Mouse (Mus musculus) c-Kit-positive CD71-positive TER-119-negative erythroid progenitor cells, embryonic 14.5 days (primary cell): ENCODE data around the gene Efna2.

Source experiments
- DNase-seq: peaks from one replicate; pipeline ENCODE4 v3.0.0-alpha.2; 2013; ENCODE audit warnings: low read depth

Gene Efna2

DNA sequence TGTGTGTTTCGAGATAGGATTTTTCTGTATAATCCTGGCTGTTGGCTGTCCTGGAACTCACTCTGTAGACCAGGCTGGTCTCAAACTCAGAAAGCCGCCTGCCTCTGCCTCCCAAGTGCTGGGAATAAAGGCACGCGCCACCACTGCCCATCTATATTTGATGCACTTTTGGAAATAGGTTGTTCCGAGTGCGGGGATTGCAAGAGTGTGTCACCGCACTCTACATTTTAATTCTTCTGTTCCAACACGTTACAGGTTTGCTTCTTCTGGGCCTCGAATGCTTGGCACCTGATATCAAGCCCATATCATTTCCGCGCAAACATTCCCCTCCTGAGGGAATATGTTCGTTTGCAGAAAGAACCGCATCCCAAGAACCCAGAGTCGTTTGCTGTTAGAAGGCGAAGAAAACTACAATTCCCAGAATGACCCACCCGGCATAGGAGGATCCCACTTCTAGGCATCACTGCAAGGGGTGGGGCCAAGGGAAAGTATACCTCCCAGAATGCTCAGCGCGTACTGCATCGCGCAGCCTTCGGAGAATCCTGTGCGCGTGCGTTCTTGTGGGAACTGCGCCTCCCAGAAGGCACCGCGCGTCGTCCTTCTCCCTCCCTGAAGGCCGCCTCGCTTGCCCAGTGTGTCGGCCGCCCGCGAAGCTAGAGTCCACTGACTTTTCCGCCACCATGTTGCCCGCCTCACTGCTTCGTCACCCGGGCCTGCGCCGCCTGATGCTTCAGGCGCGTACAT, 37.3 kb upstream of the Efna2 start:
- DNase-seq, result peak; percentile 99

GRCm38 (mm10) chr10:80142530-80142925, 36.8 kb upstream of the Efna2 start:
- no peak for DNase-seq

DNA sequence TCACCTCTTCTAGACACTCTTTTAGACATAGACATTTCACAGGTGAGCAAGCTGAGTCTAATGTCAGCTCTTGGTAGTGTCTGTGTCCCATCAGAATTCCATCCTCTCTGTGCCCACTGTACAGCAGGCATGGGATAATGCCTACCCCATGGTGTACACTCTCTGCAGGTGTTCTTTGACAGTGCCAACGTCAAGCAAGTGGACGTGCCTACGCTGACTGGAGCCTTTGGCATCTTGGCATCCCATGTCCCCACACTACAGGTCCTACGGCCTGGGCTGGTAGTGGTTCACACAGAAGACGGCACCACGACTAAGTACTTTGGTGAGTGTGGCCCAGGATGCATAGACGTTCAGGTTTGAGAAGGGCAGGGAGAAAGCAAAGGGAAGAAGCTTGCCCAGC, 35.6 kb upstream of the Efna2 start:
- no peak for DNase-seq

GRCm38 (mm10) chr10:80144159-80144558, 35.1 kb upstream of the Efna2 start:
- DNase-seq, result no peak

GRCm38 (mm10) chr10:80144864-80145838, 34.1 kb upstream of the Efna2 start:
- no peak for DNase-seq

GRCm38 (mm10) chr10:80145896-80146295, 33.4 kb upstream of the Efna2 start:
- DNase-seq, result no peak

DNA sequence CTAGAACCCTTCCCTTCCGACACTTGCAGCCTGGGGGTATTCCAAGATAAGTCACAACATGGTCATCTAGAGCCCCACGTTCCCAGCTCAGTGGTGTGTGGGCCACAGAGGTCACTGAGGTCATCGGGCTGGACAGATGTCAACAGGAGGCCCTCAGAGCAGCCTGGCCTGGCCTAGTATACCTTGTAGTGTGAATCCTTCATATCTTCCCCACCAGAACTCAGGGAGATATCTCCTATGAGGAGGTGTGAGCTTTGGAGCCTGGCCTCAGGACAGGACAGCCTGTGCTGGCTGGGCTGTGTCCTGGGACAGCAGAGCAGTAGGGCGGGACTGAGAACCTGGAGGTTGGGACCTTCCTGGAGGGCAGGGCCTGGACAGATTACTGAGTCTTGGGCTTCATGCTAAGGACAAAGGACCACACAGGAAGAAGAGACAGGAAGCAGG, 32.7 kb upstream of the Efna2 start:
- no peak for DNase-seq

DNA sequence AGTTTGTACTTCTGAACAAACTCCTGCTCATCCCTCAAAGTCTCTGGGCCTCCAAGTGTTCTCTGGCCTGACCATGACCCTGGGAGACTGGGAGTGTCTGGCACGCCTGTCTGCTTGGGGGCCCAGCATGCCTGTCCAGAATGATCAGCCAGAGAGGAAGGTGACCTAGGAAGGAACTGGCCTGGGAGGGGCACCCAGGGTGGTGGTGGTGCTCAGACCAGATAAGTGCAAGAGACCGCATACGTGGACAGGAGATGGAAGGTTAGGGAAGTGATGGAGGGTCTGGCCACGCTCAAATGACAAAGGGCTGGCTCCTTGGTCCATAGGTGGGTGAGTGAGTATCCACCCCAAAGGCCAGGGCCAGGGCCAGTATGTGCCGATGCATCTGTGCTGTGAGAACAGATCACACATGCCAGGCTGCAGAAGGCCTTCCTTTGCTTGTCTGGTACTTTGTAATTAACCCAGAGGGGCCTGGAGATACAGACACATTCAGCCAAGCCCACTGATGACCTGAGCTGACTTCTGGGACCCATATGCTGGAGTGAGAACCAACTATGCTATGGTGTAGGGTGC, 32.0 kb upstream of the Efna2 start:
- DNase-seq, result no peak

GRCm38 (mm10) chr10:80147719-80148601, 31.3 kb upstream of the Efna2 start, which contains the start of gene Midn:
Midn (plus strand) TSS chr10:80148272.
- no peak for DNase-seq

- DNase-seq, result peak; percentile 85
These were observed 30.5 kb upstream of the Efna2 start for GRCm38 (mm10) chr10:80148610-80149290.

GRCm38 (mm10) chr10:80149291-80150225, 29.7 kb upstream of the Efna2 start:
- peak; percentile 96 for DNase-seq

GRCm38 (mm10) chr10:80150226-80151210, 28.8 kb upstream of the Efna2 start:
- no peak for DNase-seq

DNA sequence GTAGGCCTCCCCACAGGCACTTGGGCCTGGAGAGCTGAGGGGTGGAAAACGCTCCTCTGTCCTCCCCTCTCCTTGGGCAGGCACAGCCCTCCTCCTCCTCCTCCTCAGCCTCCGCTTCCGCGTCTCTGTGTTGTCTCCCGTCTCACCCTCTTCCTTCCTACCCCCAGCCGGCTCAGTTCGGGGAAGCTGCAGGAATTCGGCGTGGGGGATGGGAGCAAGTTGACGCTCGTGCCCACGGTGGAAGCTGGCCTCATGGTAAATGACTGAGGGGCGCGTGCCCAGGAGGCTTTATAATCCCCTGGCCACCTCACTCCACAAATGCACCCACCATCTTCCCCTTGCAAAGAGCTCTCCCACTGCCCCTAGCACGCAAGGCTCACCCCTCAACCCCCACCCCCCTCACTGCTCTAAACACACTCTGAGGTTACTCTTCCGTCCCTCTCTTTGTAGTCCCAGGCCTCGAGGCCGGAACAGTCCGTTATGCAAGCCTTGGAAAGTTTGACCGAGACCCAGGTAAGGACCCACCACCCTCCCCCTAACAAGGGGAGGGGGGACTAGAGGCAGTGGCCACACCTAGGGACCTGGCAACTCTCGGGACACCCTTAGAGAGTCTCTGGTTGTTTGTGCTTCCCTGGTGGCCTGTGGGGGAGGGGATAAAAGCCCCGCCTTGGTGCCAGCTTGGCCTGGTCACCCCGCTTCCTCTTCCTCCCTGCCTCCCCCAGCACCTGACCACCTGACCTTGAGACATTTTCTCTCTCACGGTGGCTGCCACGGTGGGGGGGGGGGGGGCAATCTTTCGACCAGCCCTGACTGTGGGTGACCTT, 27.9 kb upstream of the Efna2 start:
- DNase-seq, result no peak

GRCm38 (mm10) chr10:80152071-80152872, 27.0 kb upstream of the Efna2 start:
- no peak for DNase-seq

DNA sequence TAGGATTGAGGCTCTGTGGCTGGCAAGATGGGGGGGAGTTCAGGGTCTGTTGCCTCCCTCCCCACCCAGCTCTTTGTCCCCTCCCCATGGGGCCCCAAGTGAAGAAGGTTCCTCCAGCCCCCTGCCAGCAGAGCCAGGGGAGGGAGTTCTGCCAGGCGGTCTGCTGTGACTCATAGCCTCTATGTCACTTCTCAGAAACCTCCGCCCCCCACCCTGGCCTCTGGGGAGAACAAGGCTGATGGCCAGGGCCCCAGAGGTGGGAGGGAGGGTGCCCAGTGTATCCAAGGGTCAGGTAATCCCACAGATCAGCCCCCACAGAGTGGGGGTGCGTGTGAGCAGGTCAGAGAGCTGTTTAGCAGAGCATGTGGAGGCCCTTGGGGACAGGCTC, 26.4 kb upstream of the Efna2 start:
- DNase-seq, result no peak

- no peak for DNase-seq
These were observed 25.6 kb upstream of the Efna2 start for GRCm38 (mm10) chr10:80153713-80154112.

DNA sequence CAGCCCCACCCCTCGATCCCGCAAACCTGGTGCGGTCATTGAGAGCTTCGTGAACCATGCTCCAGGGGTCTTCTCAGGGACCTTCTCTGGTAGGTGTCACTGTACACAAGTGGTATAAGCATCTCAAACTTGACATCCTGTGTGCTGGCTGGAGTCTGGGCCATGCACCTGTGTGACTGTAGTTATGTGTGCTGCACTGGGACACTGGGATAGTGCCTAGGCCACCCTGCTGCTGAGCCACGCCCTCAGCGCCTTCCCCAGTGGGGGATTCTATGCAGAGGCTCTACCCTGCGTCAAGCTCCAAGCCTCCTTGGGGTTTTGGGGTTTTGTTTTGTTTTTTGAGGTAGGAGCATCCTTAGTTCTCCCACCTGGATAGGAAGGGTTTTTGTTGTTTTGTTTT, 24.9 kb upstream of the Efna2 start:
- no peak for DNase-seq
